Mouse (Mus musculus): ENCODE data around the gene Rxfp3. TPM values are rescaled to one million over a fixed set of nuclear protein-coding genes. Genes with fewer than 3 reads are reported as not detected.

The Rxfp3 gene
- polyA plus RNA-seq (2015; fragmentation: Nextera tagmentation; extraction: Ambion mirVana): 0.95 and 1.4 TPM in 2 replicates

- H3K36me3 ChIP-seq: no peaks in the 10 kb centered on the region
- H3K9me3 ChIP-seq: no peaks in the 10 kb centered on the region
- peak within 1 kb of the TSS; percentile 40 for H3K4me3 ChIP-seq
- ATAC-seq (ENCODE audit: low read depth): no peak
- 2% methylated on average over 16 of the region's 16 CpGs for WGBS
- peaks cover 25% of the 10 kb centered on the region for H3K4me1 ChIP-seq (replicated peaks)
- peak within 1 kb of the TSS; percentile 61 for H3K9ac ChIP-seq
- H3K27me3 ChIP-seq: peaks cover 49% of the 10 kb centered on the region
- peak within 1 kb of the TSS; percentile 66 for H3K4me2 ChIP-seq
- H3K27ac ChIP-seq (replicated peaks): no peak within 1 kb of the TSS
Measured at GRCm38 (mm10) chr15:11037711-11038110, at the start of gene Rxfp3. Gene Rxfp3 (minus strand): TSS chr15:11037991.

GRCm38 (mm10) chr15:11084993-11085365 lies 47.2 kb upstream of the Rxfp3 start:
- peak overlapping the region; percentile 52; the same call in 1 of the 2 replicates for H3K27ac ChIP-seq (replicated peaks)
- H3K9me3 ChIP-seq: no peaks in the 10 kb centered on the region
- H3K4me1 ChIP-seq (replicated peaks): peaks cover 26% of the 10 kb centered on the region
- H3K4me2 ChIP-seq: no peak overlapping the region
- no peak overlapping the region for H3K4me3 ChIP-seq
- H3K9ac ChIP-seq: no peak overlapping the region
- whole genome bisulfite sequencing: 19% methylated on average over 1 of the region's 1 CpGs
- no peaks in the 10 kb centered on the region for H3K27me3 ChIP-seq
- no peaks in the 10 kb centered on the region for H3K36me3 ChIP-seq
- ATAC-seq (ENCODE audit: low read depth): no peak

GRCm38 (mm10) chr15:11084241-11084992 lies 46.6 kb upstream of the Rxfp3 start:
- no peak for ATAC-seq (ENCODE audit: low read depth)
- 22% methylated on average over 9 of the region's 9 CpGs for WGBS
- H3K4me1 ChIP-seq (replicated peaks): peaks cover 26% of the 10 kb centered on the region
- no peaks in the 10 kb centered on the region for H3K9me3 ChIP-seq
- H3K27me3 ChIP-seq: no peaks in the 10 kb centered on the region
- H3K4me3 ChIP-seq: no peak overlapping the region
- H3K4me2 ChIP-seq: no peak overlapping the region
- no peaks in the 10 kb centered on the region for H3K36me3 ChIP-seq
- peak overlapping the region; percentile 52; the same call in 1 of the 2 replicates for H3K27ac ChIP-seq (replicated peaks)
- H3K9ac ChIP-seq: no peak overlapping the region

GRCm38 (mm10) chr15:11083678-11084077 lies 45.9 kb upstream of the Rxfp3 start:
- WGBS: 71% methylated on average over 3 of the region's 3 CpGs
- Histone ChIP-seq H3K9ac (no peak overlapping the region; the same call in 1 of the 2 replicates), H3K27ac (replicated peaks) (peak overlapping the region; percentile 38; the same call in 1 of the 2 replicates), H3K27me3 (no peaks in the 10 kb centered on the region), H3K36me3 (no peaks in the 10 kb centered on the region), H3K4me3 (no peak overlapping the region), H3K9me3 (no peaks in the 10 kb centered on the region), H3K4me1 (replicated peaks) (peaks cover 26% of the 10 kb centered on the region), H3K4me2 (no peak overlapping the region)
- ATAC-seq (ENCODE audit: low read depth): no peak

GRCm38 (mm10) chr15:11082961-11083569 lies 45.3 kb upstream of the Rxfp3 start:
- Histone ChIP-seq H3K9ac (no peak overlapping the region; the same call in 1 of the 2 replicates), H3K9me3 (no peaks in the 10 kb centered on the region), H3K4me2 (0 out of 2 replicates have a peak overlapping the region, but pooled peaks have one; percentile 17), H3K27ac (replicated peaks) (0 out of 2 replicates have a peak overlapping the region, but pooled peaks have one; percentile 38), H3K4me1 (replicated peaks) (peaks cover 27% of the 10 kb centered on the region), H3K27me3 (no peaks in the 10 kb centered on the region), H3K36me3 (no peaks in the 10 kb centered on the region), H3K4me3 (no peak overlapping the region)
- ATAC-seq (ENCODE audit: low read depth): peak; percentile 96
- 12% methylated on average over 8 of the region's 8 CpGs for WGBS

- WGBS: 85% methylated on average over 3 of the region's 3 CpGs
- no peak overlapping the region for H3K4me3 ChIP-seq
- H3K9me3 ChIP-seq: no peaks in the 10 kb centered on the region
- no peaks in the 10 kb centered on the region for H3K36me3 ChIP-seq
- no peak overlapping the region for H3K4me2 ChIP-seq
- H3K27ac ChIP-seq (replicated peaks): no peak overlapping the region
- ATAC-seq (ENCODE audit: low read depth): no peak
- peaks cover 3% of the 10 kb centered on the region; the same call in 1 of the 2 replicates for H3K4me1 ChIP-seq (replicated peaks)
- no peaks in the 10 kb centered on the region for H3K27me3 ChIP-seq
- H3K9ac ChIP-seq: no peak overlapping the region
Measured at GRCm38 (mm10) chr15:11075726-11076361, 38.1 kb upstream of the Rxfp3 start.

GRCm38 (mm10) chr15:11067891-11068290 lies 30.1 kb upstream of the Rxfp3 start:
- H3K9me3 ChIP-seq: no peaks in the 10 kb centered on the region
- no peak overlapping the region for H3K9ac ChIP-seq
- H3K36me3 ChIP-seq: no peaks in the 10 kb centered on the region
- H3K4me3 ChIP-seq: no peak overlapping the region
- H3K4me1 ChIP-seq (replicated peaks): peaks cover 33% of the 10 kb centered on the region
- WGBS: 88% methylated on average over 7 of the region's 7 CpGs
- ATAC-seq (ENCODE audit: low read depth): no peak
- no peak overlapping the region for H3K4me2 ChIP-seq
- no peaks in the 10 kb centered on the region for H3K27me3 ChIP-seq
- no peak overlapping the region for H3K27ac ChIP-seq (replicated peaks)

GRCm38 (mm10) chr15:11066299-11066698 lies 28.5 kb upstream of the Rxfp3 start:
- Histone ChIP-seq H3K4me3 (peak overlapping the region; percentile 37), H3K4me1 (replicated peaks) (peaks cover 33% of the 10 kb centered on the region), H3K36me3 (no peaks in the 10 kb centered on the region), H3K9me3 (no peaks in the 10 kb centered on the region), H3K27ac (replicated peaks) (peak overlapping the region; percentile 80), H3K9ac (peak overlapping the region; percentile 57), H3K27me3 (no peaks in the 10 kb centered on the region), H3K4me2 (peak overlapping the region; percentile 57)
- 11% methylated on average over 5 of the region's 5 CpGs for WGBS
- no peak for ATAC-seq (ENCODE audit: low read depth)

GRCm38 (mm10) chr15:11065528-11066171 lies 27.9 kb upstream of the Rxfp3 start:
- Histone ChIP-seq H3K9me3 (no peaks in the 10 kb centered on the region), H3K36me3 (no peaks in the 10 kb centered on the region), H3K4me1 (replicated peaks) (peaks cover 33% of the 10 kb centered on the region), H3K4me2 (peak overlapping the region; percentile 57), H3K27ac (replicated peaks) (peak overlapping the region; percentile 80), H3K4me3 (peak overlapping the region; percentile 37), H3K9ac (peak overlapping the region; percentile 57), H3K27me3 (no peaks in the 10 kb centered on the region)
- WGBS: 4% methylated on average over 9 of the region's 9 CpGs
- peak; percentile 52 for ATAC-seq (ENCODE audit: low read depth)

GRCm38 (mm10) chr15:11064558-11065411 lies 27.0 kb upstream of the Rxfp3 start, which contains the start of gene Adamts12:
Gene Adamts12 (plus strand): TSS chr15:11064790.
- peak within 1 kb of the TSS; percentile 57 for H3K4me2 ChIP-seq
- H3K4me1 ChIP-seq (replicated peaks): peaks cover 33% of the 10 kb centered on the region
- H3K9me3 ChIP-seq: no peaks in the 10 kb centered on the region
- peak within 1 kb of the TSS; percentile 80 for H3K27ac ChIP-seq (replicated peaks)
- no peaks in the 10 kb centered on the region for H3K27me3 ChIP-seq
- H3K36me3 ChIP-seq: no peaks in the 10 kb centered on the region
- H3K9ac ChIP-seq: peak within 1 kb of the TSS; percentile 57
- 1% methylated on average over 25 of the region's 25 CpGs for WGBS
- peak; percentile 88 for ATAC-seq (ENCODE audit: low read depth)
- peak within 1 kb of the TSS; percentile 37 for H3K4me3 ChIP-seq

- H3K4me2 ChIP-seq: peak overlapping the region; percentile 57
- no peaks in the 10 kb centered on the region for H3K36me3 ChIP-seq
- no peak overlapping the region for H3K4me3 ChIP-seq
- ATAC-seq (ENCODE audit: low read depth): no peak
- H3K4me1 ChIP-seq (replicated peaks): peaks cover 33% of the 10 kb centered on the region
- 20% methylated on average over 2 of the region's 2 CpGs for WGBS
- H3K9me3 ChIP-seq: no peaks in the 10 kb centered on the region
- no peaks in the 10 kb centered on the region for H3K27me3 ChIP-seq
- H3K27ac ChIP-seq (replicated peaks): peak overlapping the region; percentile 80; the same call in 1 of the 2 replicates
- no peak overlapping the region for H3K9ac ChIP-seq
Measured at GRCm38 (mm10) chr15:11064160-11064557, 26.4 kb upstream of the Rxfp3 start.
